Mouse (Mus musculus) liver, adult 2 months (tissue): Measurements from ENCODE around the gene Acsf2.

Experiments
- CTCF ChIP-seq: fragments of 200-500 bp; IDR thresholded peaks from 2 replicates; pipeline ENCODE4 v1.5.1; 2011; ENCODE audit warnings: low read depth, low read length, control low read depth
- POLR2A ChIP-seq: fragments of 200-500 bp; IDR thresholded peaks from 2 replicates; pipeline ENCODE4 v1.6.1; 2011; ENCODE audit warnings: low read length, control low read depth; ENCODE audit not compliant: insufficient read depth; ENCODE audit errors: extremely low read depth

DNA sequence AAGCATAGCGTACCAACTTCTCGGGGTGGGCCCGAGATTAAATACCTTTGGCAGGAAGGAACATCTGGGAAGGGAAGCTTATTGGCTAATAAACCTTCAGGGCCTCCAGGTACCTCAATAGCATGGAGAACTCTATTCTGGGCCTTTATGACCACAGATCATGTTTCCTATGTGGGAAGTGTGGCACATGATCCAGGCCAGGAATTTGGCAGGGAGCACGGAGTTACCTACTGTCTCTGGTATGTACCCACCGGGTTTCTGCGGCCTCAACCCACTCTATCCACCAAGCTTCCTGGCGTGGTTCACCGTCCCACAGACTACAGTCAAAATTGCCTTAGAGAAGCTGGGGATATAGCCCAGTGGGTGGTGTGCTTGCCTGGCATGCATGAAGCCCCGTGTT, 16.6 kb downstream of the Acsf2 start:
- no peak for TF ChIP-seq CTCF
- no peak for TF ChIP-seq POLR2A
